Mouse (Mus musculus): ENCODE measurements around the gene Gpr61.

Gpr61 gene

DNA sequence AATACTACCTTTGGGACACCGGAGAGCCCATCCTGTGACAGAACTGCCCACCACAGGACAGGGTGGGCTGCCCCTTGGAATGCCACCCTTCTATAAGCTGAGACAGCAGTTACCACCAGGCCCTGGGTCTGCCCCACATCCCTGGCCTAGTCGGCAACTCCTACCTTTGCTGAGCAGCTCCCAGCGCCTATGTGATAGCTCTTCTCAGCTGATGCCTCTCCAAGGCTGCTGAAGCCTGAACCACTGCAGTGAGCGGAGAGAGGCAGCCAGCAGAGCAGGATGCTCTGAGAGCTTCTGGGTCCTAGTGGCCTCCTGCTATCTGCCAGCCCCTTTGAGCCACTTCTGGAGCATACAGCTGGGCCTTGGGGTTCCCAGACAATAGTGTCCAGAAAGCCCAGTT lies at the start of gene Gpr61:
Gene Gpr61 (minus strand): TSS at position 227 of the 400 bp plus-strand sequence.
- DNase-seq (ENCODE audit: low spot score): no peak

GRCm38 (mm10) chr3:108204470-108204869 lies 49.8 kb upstream of the Gpr61 start:
- no peak for DNase-seq (ENCODE audit: low spot score)

DNA sequence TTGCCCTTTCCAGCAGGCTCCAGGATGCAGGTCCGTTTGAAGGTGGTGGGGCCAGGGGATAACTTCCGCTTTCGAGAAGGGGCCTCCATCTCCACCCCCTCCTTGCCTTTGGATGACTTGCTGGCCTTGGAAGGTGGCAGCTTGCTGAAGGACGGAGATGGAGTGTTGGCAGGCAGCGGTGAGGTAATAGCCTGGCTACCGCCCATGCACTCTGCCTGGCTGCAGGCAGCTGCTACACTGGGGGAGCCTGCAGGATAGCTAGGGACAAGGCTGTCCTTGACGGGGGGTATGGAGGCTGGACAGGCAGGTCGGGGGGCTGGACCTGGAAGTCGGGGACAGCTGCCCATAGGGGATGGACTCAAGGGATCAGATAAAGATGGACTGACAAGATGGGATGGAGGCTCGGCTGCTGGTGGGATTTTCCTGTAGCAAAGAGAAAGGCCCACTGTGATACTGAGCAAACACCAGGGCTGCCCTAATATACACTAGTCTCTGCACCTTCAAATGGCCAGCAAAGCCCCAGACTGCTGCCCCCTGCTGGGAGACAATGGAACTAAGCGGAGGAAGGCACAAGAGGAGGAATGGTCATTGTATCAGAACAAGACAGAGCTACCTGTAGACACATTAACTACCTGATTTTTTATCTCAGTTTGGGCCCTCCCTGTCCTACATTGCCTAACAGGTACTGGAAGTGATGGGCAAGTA lies 49.1 kb upstream of the Gpr61 start:
- DNase-seq (ENCODE audit: low spot score): peak; percentile 76

- no peak for DNase-seq (ENCODE audit: low spot score)
Measured at GRCm38 (mm10) chr3:108203212-108203611, 48.5 kb upstream of the Gpr61 start.

GRCm38 (mm10) chr3:108202506-108202905 lies 47.8 kb upstream of the Gpr61 start:
- no peak for DNase-seq (ENCODE audit: low spot score)

DNA sequence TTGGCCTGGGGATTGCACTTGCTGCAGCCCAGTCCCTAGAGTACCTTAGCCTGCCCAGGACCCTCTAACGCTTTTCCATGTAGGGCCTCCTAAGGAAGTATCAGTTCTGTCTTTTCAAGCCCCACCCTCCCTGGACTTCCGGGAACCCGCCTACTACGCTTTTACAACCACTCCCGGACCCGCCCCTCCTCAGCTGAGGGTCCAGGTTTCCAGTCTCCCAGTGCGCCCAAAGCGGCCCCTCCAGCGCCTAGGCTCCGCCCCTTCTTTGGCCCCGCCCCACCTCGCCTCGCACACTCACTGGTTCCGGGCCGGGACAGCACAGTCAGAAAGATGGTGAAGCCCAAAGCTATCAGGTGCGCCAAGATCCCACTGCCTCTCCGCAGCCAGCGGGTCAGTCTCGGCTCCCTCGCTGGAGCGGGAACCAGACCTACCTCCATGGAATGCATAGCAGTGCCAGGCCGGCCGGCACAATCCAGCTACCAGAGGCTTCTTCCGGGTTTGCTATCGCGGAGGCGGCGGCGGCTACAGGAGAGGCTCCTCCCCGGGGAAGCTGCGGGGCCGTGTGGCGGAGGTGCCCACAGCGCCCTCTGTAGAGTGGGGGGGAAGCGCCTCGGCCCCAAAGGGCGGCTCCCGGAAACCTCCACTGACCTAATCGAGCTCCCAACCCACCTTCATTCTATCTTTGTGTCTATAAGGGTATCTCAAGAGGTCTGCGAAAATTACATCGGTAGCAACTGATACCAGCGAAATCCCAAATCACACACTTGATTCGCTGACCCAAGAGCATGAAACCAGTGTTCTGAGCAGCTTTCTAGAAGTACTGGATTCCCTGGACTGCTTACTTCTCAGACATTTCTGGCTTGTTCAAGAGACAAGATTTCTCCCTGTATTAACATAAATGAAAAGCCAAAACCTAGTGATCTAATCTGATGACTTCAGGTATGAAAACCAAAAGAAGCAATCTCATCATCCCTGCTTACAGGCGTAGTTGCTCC lies 45.9 kb upstream of the Gpr61 start, which contains the start of gene Cyb561d1:
Gene Cyb561d1 (minus strand): TSS at position 884 of the 995 bp plus-strand sequence.
- DNase-seq (ENCODE audit: low spot score): peak; percentile 93

DNA sequence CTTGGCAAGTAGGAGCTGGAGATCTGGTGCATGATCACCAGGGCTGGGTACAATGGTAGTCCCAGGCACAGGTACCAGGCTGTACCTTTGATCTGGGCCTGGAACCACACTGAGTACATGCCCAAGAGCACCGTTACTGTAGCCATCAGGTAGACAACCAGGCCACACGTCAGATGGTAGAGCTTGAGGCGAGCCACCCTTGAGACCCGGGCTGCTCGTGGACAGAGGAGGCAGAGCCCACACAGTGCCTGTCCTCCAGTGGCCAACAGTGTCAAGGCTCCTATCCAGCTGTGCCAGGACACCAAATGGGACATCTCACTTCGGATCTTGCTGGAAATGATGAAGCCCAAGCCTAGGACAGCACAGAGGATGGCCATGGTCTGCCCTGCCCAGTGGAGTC lies 44.5 kb upstream of the Gpr61 start:
- no peak for DNase-seq (ENCODE audit: low spot score)

DNA sequence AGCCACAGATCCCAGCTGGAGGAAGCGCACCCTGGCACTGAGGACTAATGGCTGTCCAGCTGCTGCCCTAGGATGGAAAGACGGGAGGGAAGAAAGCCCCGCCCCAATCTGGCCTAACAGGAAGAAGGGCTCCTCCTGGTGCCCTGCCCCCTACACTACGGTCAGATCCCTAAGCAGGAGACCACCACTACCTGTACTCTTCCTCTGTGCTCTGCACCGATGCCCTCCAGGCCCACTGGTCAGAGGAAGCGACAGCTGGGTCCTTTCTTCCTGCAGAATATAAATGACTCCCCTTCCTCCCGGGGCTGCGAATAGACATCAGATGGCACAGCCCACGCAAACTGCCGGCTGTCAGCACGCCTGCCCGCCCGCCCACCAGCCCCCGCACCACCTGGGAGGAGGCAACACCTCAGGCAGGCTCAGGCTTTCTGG lies 42.4 kb upstream of the Gpr61 start:
- no peak for DNase-seq (ENCODE audit: low spot score)

DNA sequence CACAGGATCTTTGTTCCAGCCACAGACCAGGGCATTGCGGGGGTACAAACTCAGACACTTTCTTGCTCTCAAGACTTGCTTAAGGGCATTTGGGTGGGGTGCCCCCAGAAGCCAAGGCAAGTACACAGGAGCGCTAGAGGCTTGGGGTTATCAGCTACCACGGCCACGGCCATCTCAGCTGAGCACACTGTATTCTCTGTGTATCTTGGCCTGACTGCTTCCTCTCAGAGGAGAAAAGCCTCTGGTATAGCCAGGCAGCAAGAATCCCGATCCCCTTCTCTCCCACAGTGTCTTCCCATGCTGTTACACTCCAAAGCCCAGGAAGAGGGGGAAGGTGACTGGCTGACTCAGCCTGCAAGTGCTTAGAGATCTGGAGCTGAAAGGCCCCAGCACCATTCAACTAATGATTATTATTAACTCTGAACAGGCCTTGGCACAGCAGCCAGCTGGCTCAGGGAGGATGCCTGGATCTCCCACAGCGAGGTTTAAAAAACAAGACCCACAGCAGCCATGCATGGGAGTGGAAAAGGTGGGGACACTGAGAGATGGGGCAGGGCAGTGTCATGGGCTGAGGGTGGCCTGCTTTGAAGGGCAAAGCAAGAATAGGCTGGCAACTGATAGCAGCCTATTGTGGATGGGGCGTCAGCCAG lies 41.4 kb upstream of the Gpr61 start:
- DNase-seq (ENCODE audit: low spot score): no peak

- no peak for DNase-seq (ENCODE audit: low spot score)
Measured at GRCm38 (mm10) chr3:108195287-108195686, 40.6 kb upstream of the Gpr61 start.

DNA sequence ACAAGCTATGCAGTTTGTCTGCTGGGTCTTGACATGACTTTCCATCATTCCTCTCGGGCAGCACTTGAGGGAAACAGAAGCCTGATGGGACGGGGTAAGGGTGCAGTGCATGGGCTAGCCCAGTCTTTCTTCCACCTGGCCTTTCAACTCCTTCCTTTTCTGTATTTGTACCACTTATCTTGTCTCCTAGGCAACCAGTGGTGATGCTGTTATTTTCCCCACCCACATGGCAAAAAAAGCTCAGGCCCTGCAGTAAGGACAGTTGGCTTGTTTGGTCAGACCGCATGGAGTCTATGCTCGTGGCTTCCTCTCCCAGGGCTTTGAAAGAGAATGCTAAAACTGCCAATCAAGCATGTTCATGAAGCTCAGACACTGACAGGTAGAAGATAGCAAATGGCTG lies 39.0 kb upstream of the Gpr61 start:
- DNase-seq (ENCODE audit: low spot score): no peak

- no peak for DNase-seq (ENCODE audit: low spot score)
Measured at GRCm38 (mm10) chr3:108189897-108190296, 35.2 kb upstream of the Gpr61 start.

DNA sequence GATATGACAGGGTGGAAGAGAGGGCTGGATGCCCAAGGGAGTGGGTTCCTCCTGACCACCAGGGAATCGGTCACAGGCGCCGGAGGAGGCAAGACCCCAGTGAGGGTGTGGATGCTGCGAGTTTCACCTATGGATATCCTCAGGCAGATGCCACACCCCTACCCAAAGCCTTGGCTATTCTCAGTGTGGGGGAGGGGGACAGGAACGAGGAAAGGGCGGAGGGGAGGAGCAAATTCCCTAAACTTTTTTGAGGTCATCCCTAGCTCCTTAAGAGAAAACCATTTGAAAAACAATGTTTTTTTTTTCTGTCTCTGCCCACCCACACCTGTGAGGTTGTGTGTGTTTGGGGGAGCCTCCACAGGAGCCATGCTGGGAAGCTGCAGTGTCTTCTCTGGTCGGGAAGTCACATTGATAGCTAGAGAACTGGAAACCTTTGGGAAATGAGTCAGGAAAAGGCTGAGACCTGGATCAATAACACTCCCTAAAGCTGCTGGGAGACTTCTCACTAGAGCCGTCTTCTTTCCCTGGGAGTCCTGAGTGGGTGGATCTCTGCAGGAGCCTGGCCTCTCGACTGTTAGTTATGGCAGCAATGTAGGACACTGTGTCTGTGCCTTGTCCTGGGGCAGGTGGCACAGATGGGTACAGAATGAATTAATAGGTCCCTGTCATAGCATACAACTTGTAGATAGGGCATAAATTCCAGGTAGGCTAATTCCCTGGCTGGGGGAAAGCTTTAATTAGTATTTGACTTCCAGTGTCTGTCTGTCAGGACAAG lies 34.2 kb upstream of the Gpr61 start:
- no peak for DNase-seq (ENCODE audit: low spot score)

GRCm38 (mm10) chr3:108187111-108187795 lies 32.6 kb upstream of the Gpr61 start:
- no peak for DNase-seq (ENCODE audit: low spot score)

GRCm38 (mm10) chr3:108186098-108187047 lies 31.7 kb upstream of the Gpr61 start, which contains the start of gene Amigo1:
Amigo1 (plus strand) TSS chr3:108186335.
- no peak for DNase-seq (ENCODE audit: low spot score)

- no peak for DNase-seq (ENCODE audit: low spot score)
Measured at GRCm38 (mm10) chr3:108185460-108186097, 30.9 kb upstream of the Gpr61 start.

DNA sequence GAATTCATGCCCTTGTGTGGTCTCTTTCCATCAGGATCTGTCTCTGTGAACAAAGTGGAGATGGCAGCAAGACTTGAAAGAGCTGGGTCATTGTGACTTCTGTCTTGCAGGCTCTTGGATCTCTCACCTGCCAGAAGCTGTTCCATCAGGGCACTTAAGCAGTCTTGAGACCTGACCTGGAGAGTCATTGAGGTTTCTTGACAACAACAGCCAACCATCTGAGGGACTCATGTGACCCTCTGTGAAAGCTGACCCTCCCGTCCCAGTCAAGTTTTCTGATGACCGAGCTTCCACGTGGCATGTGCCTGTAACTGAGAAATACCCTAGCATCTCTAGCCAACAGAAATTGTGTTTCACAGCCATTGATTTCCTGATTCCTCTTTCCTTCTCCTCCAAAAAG lies 30.1 kb upstream of the Gpr61 start:
- DNase-seq (ENCODE audit: low spot score): no peak

DNA sequence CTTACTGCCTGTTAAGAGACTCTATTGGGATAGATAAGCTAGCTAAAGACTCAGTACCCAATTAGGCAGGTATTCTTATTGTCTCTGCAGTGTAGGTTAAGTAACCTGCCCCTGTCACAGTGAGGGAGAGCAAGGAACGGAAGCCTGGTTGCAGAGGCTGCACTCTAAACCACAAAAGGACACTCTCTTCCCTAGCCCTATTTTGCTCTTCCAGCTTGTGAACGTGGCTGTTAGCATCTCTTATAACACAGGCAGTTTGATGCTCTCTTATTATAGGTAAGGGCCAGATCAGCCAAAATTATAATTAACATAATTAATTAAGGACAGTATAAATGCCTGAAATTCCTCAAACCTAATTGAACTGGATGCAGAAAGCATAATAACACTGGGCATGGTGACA lies 25.8 kb upstream of the Gpr61 start:
- no peak for DNase-seq (ENCODE audit: low spot score)
